Mouse (Mus musculus) heart, adult 2 months (tissue): Measurements from ENCODE around the gene Ap1ar.

Experiments used
- CTCF ChIP-seq: fragments of 200-600 bp; IDR thresholded peaks from 2 replicates; pipeline ENCODE4 v1.8.1; 2022; ENCODE audit warnings: antibody characterized with exemption, mild to moderate bottlenecking, moderate library complexity
- POLR2A ChIP-seq: fragments of 200-500 bp; IDR thresholded peaks from 2 replicates; pipeline ENCODE4 v1.6.1; 2011; ENCODE audit warnings: mild to moderate bottlenecking, low read depth, low read length, control low read depth; ENCODE audit not compliant: insufficient read depth

- TF ChIP-seq POLR2A (no peak), CTCF (no peak)
Measured at GRCm38 (mm10) chr3:127871575-127871974, 34.3 kb upstream of the Ap1ar start.
